ENCODE assay signal across 10 mouse cellular contexts in the genomic region with DNA sequence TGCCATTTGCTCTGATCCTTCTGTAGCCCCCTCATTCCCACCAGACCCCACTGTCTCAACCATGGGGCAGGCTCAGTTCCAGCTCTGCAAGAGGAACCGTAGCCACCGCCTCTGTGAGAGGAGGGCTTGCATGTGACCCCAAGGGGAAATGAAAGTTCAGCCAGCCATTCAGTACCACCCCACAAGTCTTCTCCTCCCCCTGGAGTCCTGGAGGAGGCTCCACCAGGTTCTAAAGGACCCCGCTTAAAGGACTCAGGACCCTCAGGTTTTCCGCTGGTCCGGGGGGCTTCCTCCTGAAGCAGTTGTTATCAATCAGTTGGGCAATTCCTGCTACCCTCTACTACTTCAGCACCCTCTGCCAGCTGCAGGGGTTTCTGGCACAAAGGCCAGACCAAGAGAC. TPM values are rescaled to one million over a fixed set of nuclear protein-coding genes. Genes with fewer than 3 reads are reported as not detected.
DNase-seq lines count a peak whose midpoint lies in the region; ATAC-seq and TF ChIP-seq lines count a peak whose summit lies in the region.
"Had no signal": no experiment of that assay in that cellular context is flagged by ENCODE, and none has a peak within 500 bp of the region (broad histone marks: within the 10 kb centered on the region; RNA-seq: fewer than 3 reads in every experiment).

No protein-coding gene starts in this region.

- no peak for DNase-seq in lung, postnatal 0 days (ENCODE audit: low spot score)
- no peak for DNase-seq in lung, postnatal 10 days
- no peak for DNase-seq in forebrain, embryonic 11.5 days (ENCODE audit: low spot score)
- peak; percentile 85 to 86 for DNase-seq in spleen, postnatal 36 days (ENCODE audit: low spot score in 2 of 2)
- DNase-seq in kidney, adult 9 months, result no peak
- no peak for DNase-seq in kidney, postnatal 36 days
- DNase-seq: cerebellum, adult 2 months had no signal

- no peaks in the 10 kb centered on the region for H3K36me3 ChIP-seq in lung, postnatal 0 days (ENCODE audit: insufficient read depth, low read length)
- no peaks in the 10 kb centered on the region for H3K36me3 ChIP-seq in forebrain, embryonic 11.5 days (ENCODE audit: control insufficient read depth, insufficient read depth, low read length)
- no peaks in the 10 kb centered on the region for H3K36me3 ChIP-seq in liver, embryonic 16.5 days (ENCODE audit: control insufficient read depth, insufficient read depth)
- H3K36me3 ChIP-seq: heart, embryonic 13.5 days had no signal

- H3K27ac ChIP-seq in lung, postnatal 0 days (ENCODE audit: low read length), result no peak overlapping the region
- no peak overlapping the region for H3K27ac ChIP-seq in forebrain, embryonic 11.5 days (ENCODE audit: low read depth, low read length)
- H3K27ac ChIP-seq in liver, embryonic 16.5 days (ENCODE audit: low read length), result peak overlapping the region; percentile 62
- H3K27ac ChIP-seq: heart, embryonic 13.5 days had no signal

- no peaks in the 10 kb centered on the region for H3K9me3 ChIP-seq in lung, postnatal 0 days (ENCODE audit: low read length)
- H3K9me3 ChIP-seq in forebrain, embryonic 11.5 days (ENCODE audit: control insufficient read depth, low read length), result no peaks in the 10 kb centered on the region
- no peaks in the 10 kb centered on the region for H3K9me3 ChIP-seq in liver, embryonic 16.5 days (replicated peaks; ENCODE audit: control insufficient read depth, low read length)
- H3K9me3 ChIP-seq: heart, embryonic 13.5 days had no signal

- TF ChIP-seq CTCF in lung, postnatal 0 days (IDR thresholded peaks at IDR 0.05), result no peak

- WGBS in lung, postnatal 0 days, result 65% methylated on average over 5 of the region's 5 CpGs
- 27% methylated on average over 5 of the region's 5 CpGs for WGBS in forebrain, embryonic 11.5 days
- WGBS in liver, embryonic 16.5 days (ENCODE audit: insufficient replicate concordance), result 60% methylated on average over 5 of the region's 5 CpGs

- ATAC-seq in lung, postnatal 0 days, result peak; percentile 32; the same call in 1 of the 2 replicates
- ATAC-seq in forebrain, embryonic 11.5 days (replicated peaks; ENCODE audit: low FRiP score), result no peak
- ATAC-seq in liver, embryonic 16.5 days (ENCODE audit: low read depth), result peak; percentile 57
- ATAC-seq: Patski had no signal

- H3K9ac ChIP-seq in lung, postnatal 0 days (replicated peaks; ENCODE audit: low read depth), result no peak overlapping the region
- H3K9ac ChIP-seq in forebrain, embryonic 11.5 days (ENCODE audit: low read length), result peak overlapping the region; percentile 13; the same call in 1 of the 2 replicates
- peak overlapping the region; percentile 30; the same call in 1 of the 2 replicates for H3K9ac ChIP-seq in liver, embryonic 16.5 days (ENCODE audit: low read depth, low read length)
- H3K9ac ChIP-seq: heart, embryonic 13.5 days had no signal

- 0 out of 2 replicates have a peak, but pooled peaks cover 3% of the 10 kb centered on the region for H3K27me3 ChIP-seq in lung, postnatal 0 days (replicated peaks; ENCODE audit: insufficient read depth, low read length)
- peaks cover 1% of the 10 kb centered on the region for H3K27me3 ChIP-seq in forebrain, embryonic 11.5 days (ENCODE audit: control insufficient read depth, insufficient read depth, low read length)
- peaks cover 3% of the 10 kb centered on the region for H3K27me3 ChIP-seq in liver, embryonic 16.5 days (ENCODE audit: control insufficient read depth, insufficient read depth, low read depth, low read length)
- H3K27me3 ChIP-seq: Patski had no signal

- no peaks in the 10 kb centered on the region for H3K4me1 ChIP-seq in lung, postnatal 0 days (ENCODE audit: insufficient read depth, low read depth, low read length)
- peaks cover 21% of the 10 kb centered on the region for H3K4me1 ChIP-seq in forebrain, embryonic 11.5 days (replicated peaks; ENCODE audit: control insufficient read depth, insufficient read depth, low read length)
- H3K4me1 ChIP-seq in liver, embryonic 16.5 days (ENCODE audit: control insufficient read depth, low read depth, low read length), result peaks cover 9% of the 10 kb centered on the region

- no peak overlapping the region for H3K4me3 ChIP-seq in lung, postnatal 0 days (ENCODE audit: low read depth, low read length)
- no peak overlapping the region for H3K4me3 ChIP-seq in forebrain, embryonic 11.5 days (ENCODE audit: low read depth, low read length)
- H3K4me3 ChIP-seq in liver, embryonic 16.5 days (ENCODE audit: low read depth, low read length), result peak overlapping the region; percentile 30
- H3K4me3 ChIP-seq: heart, embryonic 13.5 days had no signal

- no peak overlapping the region for H3K4me2 ChIP-seq in lung, postnatal 0 days (replicated peaks; ENCODE audit: low read depth, low read length)
- H3K4me2 ChIP-seq in forebrain, embryonic 11.5 days (ENCODE audit: low read depth, low read length, severe bottlenecking), result no peak overlapping the region
- H3K4me2 ChIP-seq in liver, embryonic 16.5 days (ENCODE audit: low read depth, low read length), result peak overlapping the region; percentile 47
- H3K4me2 ChIP-seq: heart, embryonic 13.5 days had no signal

- no peak for TF ChIP-seq EP300 in lung, postnatal 0 days (IDR thresholded peaks at IDR 0.05)

RNA-seq across cellular contexts. Expression of gene Zfp385a, which starts 6.2 kb away (rescaled TPM):
- 5.0 and 6.5 TPM in 2 replicates for polyA plus RNA-seq in lung, postnatal 0 days (2015; fragmentation: Nextera tagmentation; extraction: Ambion mirVana)
- polyA plus RNA-seq in forebrain, embryonic 11.5 days (2014; fragmentation: Nextera tagmentation; extraction: Ambion mirVana), result 27.4 and 27.8 TPM in 2 replicates
- polyA plus RNA-seq in liver, embryonic 16.5 days (2015; fragmentation: Nextera tagmentation; extraction: Ambion mirVana), result 5.5 and 7.0 TPM in 2 replicates

RNA-seq across cellular contexts. Expression of gene Gpr84, which starts 23.3 kb away (rescaled TPM):
- 0.67 and 2.2 TPM in 2 replicates for polyA plus RNA-seq in lung, postnatal 0 days (2015; fragmentation: Nextera tagmentation; extraction: Ambion mirVana)
- polyA plus RNA-seq in forebrain, embryonic 11.5 days (2014; fragmentation: Nextera tagmentation; extraction: Ambion mirVana), result not detected in 2 replicates
- 1.0 and 1.1 TPM in 2 replicates for polyA plus RNA-seq in liver, embryonic 16.5 days (2015; fragmentation: Nextera tagmentation; extraction: Ambion mirVana)
- polyA plus RNA-seq: Patski had no signal

RNA-seq across cellular contexts. Expression of gene Itga5, which starts 32.8 kb away (rescaled TPM):
- 30.0 and 31.2 TPM in 2 replicates for polyA plus RNA-seq in lung, postnatal 0 days (2015; fragmentation: Nextera tagmentation; extraction: Ambion mirVana)
- 22.0 and 22.4 TPM in 2 replicates for polyA plus RNA-seq in forebrain, embryonic 11.5 days (2014; fragmentation: Nextera tagmentation; extraction: Ambion mirVana)
- 18.4 and 19.6 TPM in 2 replicates for polyA plus RNA-seq in liver, embryonic 16.5 days (2015; fragmentation: Nextera tagmentation; extraction: Ambion mirVana)

Comparison
In these comparisons a context has a peak if more than half of its experiments do, and no peak if none do; other contexts are left out.
1. DNase-seq: peak in spleen, postnatal 36 days (2 of 2); none in lung, postnatal 0 days (single experiment), lung, postnatal 10 days (single experiment), forebrain, embryonic 11.5 days (single experiment), kidney, adult 9 months (single experiment) and kidney, postnatal 36 days (0 of 2).